Mouse (Mus musculus) limb, embryonic 10.5 days (tissue): Measurements from ENCODE around the gene B4galnt1. TPM values are rescaled to one million over a fixed set of nuclear protein-coding genes. Genes with fewer than 3 reads are reported as not detected.

ENCODE experiments used
- DNase-seq: peaks from one replicate; pipeline ENCODE4 v3.0.0-alpha.2; 2017; ENCODE audit warnings: low spot score
- H3K27ac ChIP-seq: fragments of 300-500 bp; sonication (generic); 2 replicates; pipeline ENCODE4 v1.5.1; 2016; ENCODE audit warnings: mild to moderate bottlenecking
- H3K27me3 ChIP-seq: fragments of 300-500 bp; sonication (generic); 2 replicates; pipeline ENCODE4 v1.6.1; 2016; ENCODE audit warnings: low read depth, mild to moderate bottlenecking; ENCODE audit not compliant: poor library complexity, severe bottlenecking
- H3K36me3 ChIP-seq: fragments of 300-500 bp; sonication (generic); 2 replicates; pipeline ENCODE4 v1.6.1; 2016; ENCODE audit warnings: mild to moderate bottlenecking, moderate library complexity
- H3K4me1 ChIP-seq: fragments of 300-500 bp; sonication (generic); 2 replicates; pipeline ENCODE4 v1.6.1; 2016
- H3K4me3 ChIP-seq: fragments of 300-500 bp; sonication (generic); 2 replicates; pipeline ENCODE4 v1.5.1; 2016; ENCODE audit warnings: mild to moderate bottlenecking, moderate library complexity
- H3K9me3 ChIP-seq: fragments of 300-500 bp; sonication (generic); replicated peaks from 2 replicates; pipeline ENCODE4 v1.6.1; 2016; ENCODE audit warnings: mild to moderate bottlenecking
- WGBS: fragments of 180-500 bp; shearing (Covaris S2); methylation state at CpG from one replicate; pipeline ENCODE4 v1.1.7; 2016; 5-methylcytosine and 5-hydroxymethylcytosine counted together
- polyA plus RNA-seq: library from polyadenylated mRNA; unstranded; fragments of >200 nt; fragmentation: Nextera tagmentation; extraction: Ambion mirVana; gene quantifications from 2 replicates; pipeline ENCODE4 v1.2.1, GENCODE M21; 2016

Gene B4galnt1
- polyA plus RNA-seq, 1 experiment from 2014 or later, result 2.8 TPM

DNA sequence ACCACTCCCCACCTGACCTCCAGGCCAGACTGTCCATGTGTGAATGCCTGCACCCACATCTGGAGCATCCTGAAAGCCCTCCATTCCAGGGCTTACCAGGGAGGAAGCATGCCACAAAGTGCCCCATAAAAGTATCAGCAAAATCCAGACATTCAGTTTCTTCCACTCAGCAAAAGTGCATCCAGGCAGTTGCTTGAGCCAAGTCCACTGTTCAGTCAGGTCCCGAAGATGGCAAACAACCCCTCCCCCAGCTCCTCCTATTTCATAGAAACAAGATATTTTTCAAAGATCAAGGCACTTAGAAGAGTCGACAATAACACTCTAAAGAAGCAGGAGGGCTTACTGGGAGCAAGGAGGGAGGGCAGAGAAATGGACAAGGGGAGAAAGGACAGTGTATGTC, 33.5 kb downstream of the B4galnt1 start:
- peaks cover 23% of the 10 kb centered on the region for H3K4me1 ChIP-seq
- peaks cover 63% of the 10 kb centered on the region for H3K36me3 ChIP-seq
- 74% methylated on average over 2 of the region's 2 CpGs for WGBS
- H3K27me3 ChIP-seq, result no peaks in the 10 kb centered on the region
- H3K9me3 ChIP-seq, result no peaks in the 10 kb centered on the region
- no peak overlapping the region for H3K4me3 ChIP-seq
- no peak for DNase-seq
- no peak overlapping the region for H3K27ac ChIP-seq

DNA sequence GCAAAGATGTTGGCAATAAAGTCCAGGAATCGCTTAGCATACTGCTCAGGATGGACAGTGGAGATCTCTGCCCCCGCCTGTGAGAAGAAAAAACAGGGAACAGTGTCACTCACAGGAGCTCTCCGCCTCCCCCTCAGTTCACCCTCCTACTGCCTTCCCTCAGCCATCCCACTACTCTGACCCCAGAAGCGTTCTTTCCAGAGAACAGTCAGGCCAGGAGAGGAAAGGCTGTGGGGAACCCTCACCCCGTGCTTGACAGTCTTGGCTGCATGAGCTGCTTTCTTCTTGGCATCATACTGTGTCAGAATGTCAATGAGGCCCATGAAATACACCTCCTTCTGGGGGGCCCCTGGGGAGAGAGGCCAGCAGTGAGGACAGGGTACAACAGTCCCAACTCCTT, 34.0 kb downstream of the B4galnt1 start:
- H3K36me3 ChIP-seq, result peaks cover 66% of the 10 kb centered on the region
- 78% methylated on average over 5 of the region's 5 CpGs for whole genome bisulfite sequencing
- no peak overlapping the region for H3K4me3 ChIP-seq

DNA sequence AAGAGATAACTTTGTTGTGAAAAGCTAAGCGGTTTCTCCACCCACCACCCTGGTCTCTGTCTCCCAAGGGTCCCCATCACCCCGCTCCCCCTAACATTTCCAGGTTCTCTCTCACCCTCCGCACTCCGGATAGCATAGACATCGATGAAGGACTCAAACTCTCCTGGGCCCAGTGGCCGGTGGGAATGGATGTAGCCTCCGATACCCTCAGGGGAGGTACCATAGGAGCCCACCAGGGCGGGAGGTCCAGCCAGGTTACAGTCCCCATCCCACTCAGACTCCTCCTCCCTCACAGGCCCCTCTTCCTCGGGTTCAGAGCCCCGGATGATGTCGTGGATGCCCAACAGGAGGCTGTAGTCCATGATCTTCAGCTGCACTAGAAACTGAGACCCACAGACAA, 34.4 kb downstream of the B4galnt1 start:
- Histone ChIP-seq H3K36me3 (peaks cover 70% of the 10 kb centered on the region), H3K27ac (no peak overlapping the region), H3K9me3 (no peaks in the 10 kb centered on the region), H3K4me1 (peaks cover 19% of the 10 kb centered on the region), H3K4me3 (no peak overlapping the region), H3K27me3 (no peaks in the 10 kb centered on the region)
- DNase-seq, result no peak
- 88% methylated on average over 11 of the region's 11 CpGs for WGBS

More for the DNA sequence above, 34.0 kb downstream of the B4galnt1 start:
- no peak overlapping the region for H3K27ac ChIP-seq
- H3K4me1 ChIP-seq, result peaks cover 23% of the 10 kb centered on the region
- H3K27me3 ChIP-seq, result no peaks in the 10 kb centered on the region
- DNase-seq, result no peak
- no peaks in the 10 kb centered on the region for H3K9me3 ChIP-seq

DNA sequence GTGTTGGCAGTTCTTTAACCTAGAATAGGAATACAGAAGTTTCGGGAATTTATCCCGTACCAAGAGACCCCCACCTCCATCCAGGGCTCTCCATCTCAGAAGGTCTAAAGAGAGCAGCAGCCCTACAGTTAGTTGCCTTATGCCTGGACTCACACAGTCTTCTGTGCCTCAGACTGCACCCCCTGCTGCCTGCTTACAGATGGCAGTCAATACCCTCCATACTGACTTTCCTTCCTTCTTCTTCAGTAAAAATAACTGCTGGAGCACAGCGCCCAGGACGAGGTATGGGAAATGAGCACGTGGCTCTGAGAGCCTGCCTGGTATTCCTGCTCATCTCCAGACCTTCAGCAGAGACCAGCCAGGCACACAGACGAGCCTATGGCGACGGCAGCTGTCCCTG, 35.3 kb downstream of the B4galnt1 start:
- Histone ChIP-seq H3K9me3 (no peaks in the 10 kb centered on the region), H3K4me3 (no peak overlapping the region), H3K4me1 (peaks cover 11% of the 10 kb centered on the region), H3K27ac (no peak overlapping the region), H3K36me3 (peaks cover 79% of the 10 kb centered on the region), H3K27me3 (no peaks in the 10 kb centered on the region)
- 88% methylated on average over 8 of the region's 8 CpGs for WGBS
- DNase-seq, result no peak

DNA sequence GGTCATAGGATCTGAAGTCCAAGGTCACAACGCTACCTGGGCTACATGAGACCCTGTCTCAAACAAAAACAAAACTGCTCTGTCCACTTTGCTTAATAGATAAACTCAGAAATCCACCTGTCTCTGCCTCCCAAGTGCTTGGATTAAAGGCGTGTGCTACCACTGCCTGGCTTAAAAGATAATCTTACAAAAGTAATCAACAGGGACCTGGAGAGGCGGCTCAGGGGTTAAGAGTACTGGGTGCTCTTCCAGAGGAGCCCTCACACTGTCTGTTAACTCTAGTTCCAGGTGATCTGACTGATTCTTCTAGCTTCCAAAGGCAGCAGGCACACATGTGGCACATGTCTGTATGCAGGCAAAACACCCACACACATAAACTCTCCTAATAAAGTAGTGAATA, 38.1 kb downstream of the B4galnt1 start:
- 97% methylated on average over 3 of the region's 3 CpGs for WGBS
- DNase-seq, result no peak
- Histone ChIP-seq H3K36me3 (peaks cover 96% of the 10 kb centered on the region), H3K4me1 (no peaks in the 10 kb centered on the region), H3K27me3 (no peaks in the 10 kb centered on the region), H3K9me3 (no peaks in the 10 kb centered on the region), H3K4me3 (no peak overlapping the region), H3K27ac (no peak overlapping the region)

DNA sequence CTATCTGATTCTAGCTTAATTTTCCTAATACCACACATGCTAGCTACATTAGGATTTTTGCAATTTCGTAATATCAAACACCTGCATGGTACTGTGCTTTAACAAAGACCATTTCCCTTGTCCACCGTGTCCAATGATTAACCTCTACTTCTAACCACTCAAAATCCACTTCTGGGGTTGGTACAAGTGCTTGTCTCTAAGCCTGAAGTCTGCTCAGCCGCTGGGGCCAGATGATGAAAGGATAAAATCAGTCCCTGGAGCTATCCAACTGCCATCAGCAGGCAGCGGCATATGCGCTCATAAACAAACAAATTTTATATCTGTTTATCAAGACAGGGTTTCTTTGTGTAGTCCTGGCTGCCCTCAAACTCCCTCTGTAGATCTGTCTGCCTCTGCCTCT, 39.6 kb downstream of the B4galnt1 start:
- H3K36me3 ChIP-seq, result peaks cover 92% of the 10 kb centered on the region
- 95% methylated on average over 5 of the region's 5 CpGs for WGBS

DNA sequence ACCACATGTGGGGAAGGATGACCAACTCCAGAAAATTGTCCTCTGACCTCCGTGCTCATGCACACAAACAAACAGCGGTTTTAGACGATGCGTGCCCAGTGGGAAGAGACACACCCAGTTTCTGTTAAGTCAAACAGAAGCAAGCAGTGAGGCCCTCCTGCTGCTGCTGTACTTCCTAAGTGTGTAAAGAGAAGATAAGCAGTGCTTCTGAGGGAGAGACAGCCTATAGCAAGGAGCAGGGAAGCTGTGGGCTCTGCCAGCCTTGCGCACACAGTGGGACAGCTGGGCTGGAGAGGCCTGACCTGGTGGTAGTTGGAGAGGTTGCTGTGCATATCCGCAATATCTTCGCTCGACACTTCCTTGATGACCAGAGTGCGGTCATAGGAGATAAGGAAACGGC, 40.3 kb downstream of the B4galnt1 start:
- no peak overlapping the region for H3K27ac ChIP-seq

More for the DNA sequence above, 39.6 kb downstream of the B4galnt1 start:
- H3K4me1 ChIP-seq, result peaks cover 2% of the 10 kb centered on the region; the same call in 1 of the 2 replicates
- no peak for DNase-seq
- H3K4me3 ChIP-seq, result no peak overlapping the region
- no peaks in the 10 kb centered on the region for H3K27me3 ChIP-seq
- H3K9me3 ChIP-seq, result no peaks in the 10 kb centered on the region
- no peak overlapping the region for H3K27ac ChIP-seq

DNA sequence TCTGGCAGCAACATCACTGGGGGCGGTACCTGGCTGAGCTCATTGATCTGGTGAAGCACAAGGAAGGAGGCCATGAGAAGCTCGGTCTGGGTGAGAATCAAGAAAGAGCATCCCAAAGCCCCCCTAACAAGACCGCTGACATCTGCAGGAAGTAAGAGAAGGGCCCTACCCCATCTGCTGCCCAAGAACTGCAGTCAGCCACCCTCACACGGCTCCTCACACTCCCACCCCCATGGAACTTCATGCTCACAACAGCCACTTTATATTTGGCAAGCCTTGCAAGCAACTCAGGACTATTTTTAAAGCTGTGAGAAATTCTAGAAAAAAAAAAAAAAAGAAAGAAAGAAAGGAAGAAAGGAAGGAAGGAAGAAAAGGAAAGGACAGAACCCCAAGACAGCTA, 43.9 kb downstream of the B4galnt1 start:
- Histone ChIP-seq H3K36me3 (peaks cover 53% of the 10 kb centered on the region), H3K27ac (no peak overlapping the region), H3K9me3 (no peaks in the 10 kb centered on the region), H3K27me3 (no peaks in the 10 kb centered on the region), H3K4me1 (peaks cover 21% of the 10 kb centered on the region), H3K4me3 (no peak overlapping the region)
- no peak for DNase-seq
- 93% methylated on average over 4 of the region's 4 CpGs for WGBS

More for the DNA sequence above, 40.3 kb downstream of the B4galnt1 start:
- no peak overlapping the region for H3K4me3 ChIP-seq
- H3K36me3 ChIP-seq, result peaks cover 85% of the 10 kb centered on the region
- H3K27me3 ChIP-seq, result no peaks in the 10 kb centered on the region
- WGBS, result 95% methylated on average over 10 of the region's 10 CpGs
- no peak for DNase-seq
- H3K4me1 ChIP-seq, result peaks cover 7% of the 10 kb centered on the region
- no peaks in the 10 kb centered on the region for H3K9me3 ChIP-seq

DNA sequence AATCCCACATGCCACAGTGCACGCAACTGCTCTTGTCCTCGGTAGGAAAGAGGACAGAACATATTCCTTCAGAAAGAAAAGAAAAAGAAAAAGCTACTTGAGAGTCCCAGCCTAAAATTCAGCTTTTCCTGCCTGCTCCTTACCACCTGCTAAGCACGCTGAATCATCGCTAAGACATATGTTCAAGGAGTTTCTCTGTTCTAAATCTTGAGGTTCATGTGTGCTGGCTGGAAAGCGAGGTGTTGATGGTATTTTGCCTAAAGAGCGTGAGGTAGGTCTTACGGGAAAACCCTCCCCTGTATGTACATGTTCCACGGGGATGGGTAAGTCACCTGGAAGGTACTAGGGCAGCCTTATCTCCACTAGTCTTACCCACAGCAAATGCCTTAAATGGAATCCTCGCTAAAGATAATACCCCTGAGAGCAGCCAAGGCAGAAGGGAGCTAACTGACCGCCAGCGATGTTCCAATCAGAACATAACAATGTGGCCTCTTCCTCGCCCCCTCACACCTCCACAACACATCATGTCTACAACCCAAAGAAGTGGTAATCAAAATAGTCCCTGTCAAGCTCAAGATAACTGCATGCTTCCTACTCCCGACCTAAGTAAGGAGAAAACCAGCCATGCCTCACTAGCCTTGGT, 45.0 kb downstream of the B4galnt1 start:
- Histone ChIP-seq H3K4me1 (peaks cover 21% of the 10 kb centered on the region), H3K4me3 (peak overlapping the region; percentile 94), H3K9me3 (no peaks in the 10 kb centered on the region), H3K27me3 (no peaks in the 10 kb centered on the region), H3K36me3 (peaks cover 42% of the 10 kb centered on the region), H3K27ac (no peak overlapping the region)
- 90% methylated on average over 13 of the region's 13 CpGs for WGBS
- no peak for DNase-seq

DNA sequence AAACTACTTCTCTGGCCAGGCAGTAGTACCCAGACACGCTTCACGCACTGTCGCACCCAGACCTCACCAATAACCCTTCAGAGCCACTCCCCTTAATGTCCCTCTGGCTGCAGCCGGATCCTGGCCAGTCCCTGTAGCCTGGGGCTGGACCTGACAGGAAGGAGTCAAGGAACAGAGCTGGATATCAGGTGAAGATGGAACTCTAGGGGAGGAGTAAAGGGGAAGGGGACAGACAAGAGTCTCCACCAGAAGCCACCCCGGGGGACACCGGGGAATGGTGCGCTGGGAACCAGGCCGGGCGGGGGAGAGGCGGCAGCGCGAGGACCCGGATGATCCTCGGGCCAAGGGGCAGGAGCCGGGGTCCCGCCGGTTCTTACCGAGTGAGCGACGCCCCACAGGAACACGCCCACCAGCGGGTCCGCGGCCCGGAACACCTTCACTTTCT, 46.0 kb downstream of the B4galnt1 start:
- no peak for DNase-seq
- H3K27ac ChIP-seq, result peak overlapping the region; percentile 88

DNA sequence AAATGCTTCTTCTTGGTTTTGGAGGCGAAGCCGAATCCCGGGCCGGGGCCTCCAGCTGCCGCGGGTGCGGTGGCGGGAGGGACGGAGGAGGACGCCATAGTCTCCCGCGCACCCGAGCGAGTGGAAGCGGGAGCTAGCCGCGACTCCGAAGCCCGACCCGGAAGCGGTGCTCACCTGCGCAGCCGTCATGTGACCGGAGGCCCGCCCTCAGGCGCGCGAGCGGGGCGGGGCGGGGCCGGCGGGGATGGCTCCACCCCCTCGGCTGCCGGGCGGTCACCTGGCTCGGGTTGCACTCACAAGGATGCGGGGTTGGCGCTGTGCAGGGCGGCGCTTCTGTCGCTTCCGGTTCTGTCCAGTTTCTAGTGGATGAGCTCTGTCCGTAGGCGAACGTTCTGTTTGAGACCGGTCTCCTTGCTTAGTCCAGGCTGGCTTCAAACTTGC, 46.4 kb downstream of the B4galnt1 start, which contains the start of gene Pip4k2c:
Gene Pip4k2c (minus strand): TSS at position 172 of the 441 bp plus-strand sequence.
- Histone ChIP-seq H3K4me1 (peaks cover 21% of the 10 kb centered on the region), H3K4me3 (peak within 1 kb of the TSS; percentile 94), H3K27me3 (no peaks in the 10 kb centered on the region), H3K9me3 (no peaks in the 10 kb centered on the region), H3K36me3 (peaks cover 28% of the 10 kb centered on the region), H3K27ac (peak within 1 kb of the TSS; percentile 88)
- WGBS, result under 1% methylated on average over 47 of the region's 47 CpGs
- peak; percentile 96 for DNase-seq

More for the DNA sequence above, 46.0 kb downstream of the B4galnt1 start:
- Histone ChIP-seq H3K4me1 (peaks cover 21% of the 10 kb centered on the region), H3K36me3 (peaks cover 33% of the 10 kb centered on the region), H3K4me3 (peak overlapping the region; percentile 94), H3K27me3 (no peaks in the 10 kb centered on the region), H3K9me3 (no peaks in the 10 kb centered on the region)
- under 1% methylated on average over 25 of the region's 25 CpGs for WGBS

DNA sequence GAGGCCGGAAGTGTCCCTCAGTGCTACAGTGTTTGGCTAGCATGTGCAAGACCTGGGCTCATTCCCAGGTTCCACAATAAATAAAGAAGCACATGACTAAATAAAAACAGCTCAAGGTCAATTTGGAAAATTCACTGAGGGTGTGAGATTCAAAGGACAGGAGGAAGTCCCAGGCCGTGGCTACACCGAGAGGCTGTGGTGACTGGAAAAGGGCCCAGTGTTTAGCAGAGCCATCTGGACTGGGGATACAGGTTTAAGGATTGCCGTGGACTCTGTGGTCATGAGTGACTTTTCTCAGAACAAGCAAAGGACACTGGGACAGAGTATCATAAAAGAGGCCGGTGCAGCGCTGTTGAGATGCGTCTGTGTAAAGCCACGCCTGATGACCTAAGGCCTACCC, 48.2 kb downstream of the B4galnt1 start:
- peaks cover 21% of the 10 kb centered on the region for H3K4me1 ChIP-seq
- peaks cover 10% of the 10 kb centered on the region for H3K36me3 ChIP-seq
- no peaks in the 10 kb centered on the region for H3K27me3 ChIP-seq
- H3K4me3 ChIP-seq, result no peak overlapping the region
- no peaks in the 10 kb centered on the region for H3K9me3 ChIP-seq
- WGBS, result 92% methylated on average over 8 of the region's 8 CpGs
- DNase-seq, result no peak
- no peak overlapping the region for H3K27ac ChIP-seq

DNA sequence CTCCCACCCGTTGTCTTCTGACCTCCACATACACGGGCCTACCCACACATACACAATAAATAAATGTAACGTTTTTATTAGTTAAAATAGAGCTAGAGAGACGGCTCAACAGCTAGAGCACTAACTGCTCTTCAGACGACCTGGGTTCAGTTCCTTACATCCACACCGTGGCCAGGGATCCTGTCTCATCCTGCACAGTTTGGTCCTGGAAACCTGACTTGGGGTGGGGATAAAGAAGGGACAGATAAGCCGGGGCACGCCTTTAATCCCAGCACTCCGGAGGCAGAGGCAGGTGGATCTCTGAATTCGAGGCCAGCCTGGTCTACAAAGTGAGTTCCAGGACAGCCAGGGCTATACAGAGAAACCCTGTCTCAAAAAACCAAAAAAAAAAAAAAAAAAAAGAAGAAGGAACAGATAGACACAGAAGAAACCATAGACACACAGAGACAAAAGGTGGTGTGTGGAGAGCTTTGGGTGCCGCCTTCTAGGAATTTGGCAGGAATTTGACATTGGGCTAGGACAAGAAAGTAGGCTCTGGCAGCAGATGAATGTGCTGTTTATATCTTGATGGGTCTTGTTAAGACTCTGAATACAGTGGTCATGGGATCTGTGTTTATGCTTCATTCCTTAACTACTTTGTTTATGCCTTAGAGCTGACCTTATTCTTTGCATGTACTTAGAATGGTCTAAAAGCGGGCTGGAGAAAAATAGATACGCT, 48.8 kb downstream of the B4galnt1 start:
- 85% methylated on average over 13 of the region's 13 CpGs for WGBS
- Histone ChIP-seq H3K27me3 (no peaks in the 10 kb centered on the region), H3K27ac (no peak overlapping the region), H3K9me3 (no peaks in the 10 kb centered on the region), H3K4me3 (no peak overlapping the region), H3K4me1 (peaks cover 21% of the 10 kb centered on the region), H3K36me3 (peaks cover 4% of the 10 kb centered on the region)
- DNase-seq, result no peak
